Mouse (Mus musculus): Measurements from ENCODE around the gene Dcbld1. TPM values are rescaled to one million over a fixed set of nuclear protein-coding genes. Genes with fewer than 3 reads are reported as not detected.
"Not testable (repeated sequence)": the region's sequence is repeated elsewhere in the genome, so short reads cannot be mapped to it uniquely, and the experiment has no call there.

Gene Dcbld1
- total and polyA plus RNA-seq, 3 experiments, result under 0.01 TPM; not detected in 2

DNA sequence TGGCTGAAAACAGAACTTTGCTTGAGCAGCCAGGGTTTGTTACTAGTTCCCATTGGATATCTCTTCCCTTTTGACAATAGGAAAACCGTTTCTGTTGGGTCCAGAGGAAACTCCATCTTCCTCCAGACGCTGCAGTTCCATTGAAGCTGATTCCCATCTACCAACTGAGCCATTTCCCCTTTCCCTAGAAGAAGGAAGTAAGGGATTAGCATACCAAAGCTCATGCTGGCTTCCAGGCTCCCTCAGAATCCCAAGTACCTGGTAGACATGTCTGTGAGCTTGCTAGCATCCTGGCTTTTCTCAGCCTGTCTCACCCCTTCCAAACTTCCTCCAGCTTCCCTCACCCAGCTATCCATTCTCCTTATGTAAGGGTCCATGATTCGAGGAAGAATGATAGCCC, 45.4 kb downstream of the Dcbld1 start:
- Histone ChIP-seq H3K4me1 (ENCODE audit: insufficient read depth, low read depth, low read length) (no peaks in the 10 kb centered on the region), H3K27me3 (ENCODE audit: insufficient read depth, low read length) (no peaks in the 10 kb centered on the region), H3K4me3 (ENCODE audit: low read depth, low read length) (no peak overlapping the region), H3K9me3 (replicated peaks) (no peaks in the 10 kb centered on the region), H3K36me3 (replicated peaks) (no peaks in the 10 kb centered on the region)
- no peak for ATAC-seq (ENCODE audit: extremely low read depth, insufficient number of reproducible peaks, low FRiP score, poor library complexity, severe bottlenecking)
- no peak for DNase-seq (ENCODE audit: low spot score)
- no peak for TF ChIP-seq POLR2AphosphoS5 (IDR thresholded peaks at IDR 0.05; ENCODE audit: insufficient replicate concordance, low read depth, low read length)

DNA sequence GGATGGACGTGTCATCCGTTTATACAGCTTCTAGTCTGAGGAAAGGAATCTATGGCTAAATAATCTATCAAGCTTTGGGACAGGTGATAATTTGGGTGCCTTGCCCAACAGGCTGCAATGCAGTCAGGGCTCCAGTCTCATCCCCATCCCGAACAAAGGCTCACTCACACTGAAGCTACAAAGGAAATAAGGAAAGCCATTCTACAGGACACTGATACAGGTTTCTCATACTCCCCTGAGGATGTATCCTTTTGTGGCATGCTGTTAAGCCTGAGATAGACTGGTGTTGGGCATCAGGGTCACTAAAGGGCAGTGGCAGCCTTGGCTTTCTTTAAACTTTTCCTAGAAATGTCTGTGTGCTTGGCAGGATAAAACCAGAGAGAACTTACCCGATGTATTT, 46.5 kb downstream of the Dcbld1 start:
- no peak for ATAC-seq (ENCODE audit: extremely low read depth, insufficient number of reproducible peaks, low FRiP score, poor library complexity, severe bottlenecking)
- no peak for TF ChIP-seq POLR2AphosphoS5 (IDR thresholded peaks at IDR 0.05; ENCODE audit: insufficient replicate concordance, low read depth, low read length)
- no peak for TF ChIP-seq TAL1 (conservative IDR thresholded peaks at IDR 0.05; ENCODE audit: low read depth, low read length)
- no peak for TF ChIP-seq GATA2 (IDR thresholded peaks at IDR 0.05; ENCODE audit: borderline replicate concordance, low read depth, low read length)
- TF ChIP-seq CTCF (IDR thresholded peaks at IDR 0.05; ENCODE audit: low read depth, low read length), result no peak
- Histone ChIP-seq H3K27me3 (ENCODE audit: insufficient read depth, low read length) (no peaks in the 10 kb centered on the region), H3K4me1 (ENCODE audit: insufficient read depth, low read depth, low read length) (no peaks in the 10 kb centered on the region), H3K4me3 (ENCODE audit: low read depth, low read length) (no peak overlapping the region), H3K36me3 (replicated peaks) (no peaks in the 10 kb centered on the region), H3K9me3 (replicated peaks) (no peaks in the 10 kb centered on the region)
- DNase-seq (ENCODE audit: low spot score), result no peak

DNA sequence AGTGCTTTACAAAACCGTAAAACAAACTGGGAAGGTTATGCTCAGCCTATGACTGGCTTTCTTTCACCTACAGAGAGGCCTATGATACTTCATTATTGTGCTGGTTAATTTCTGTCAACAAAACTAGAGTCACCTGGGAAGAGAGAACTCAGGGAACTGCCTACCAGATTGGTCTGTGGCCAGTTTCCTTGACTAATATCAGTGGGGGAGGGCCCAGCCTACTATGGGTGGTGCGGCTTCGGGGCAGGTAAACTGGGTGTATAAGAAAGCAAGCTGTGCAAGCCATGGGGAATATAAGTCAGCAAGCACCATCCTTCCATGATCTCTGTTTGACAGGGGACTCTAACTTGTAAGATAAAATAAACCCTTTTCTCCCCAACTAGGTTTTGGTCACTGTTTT, 47.2 kb downstream of the Dcbld1 start:
- no peak overlapping the region for H3K4me3 ChIP-seq (ENCODE audit: low read depth, low read length)
- no peaks in the 10 kb centered on the region for H3K9me3 ChIP-seq (replicated peaks)
- TF ChIP-seq CTCF (IDR thresholded peaks at IDR 0.05; ENCODE audit: low read depth, low read length) (no peak), GATA1 (IDR thresholded peaks at IDR 0.05; ENCODE audit: borderline replicate concordance, low read length) (no peak), TAL1 (conservative IDR thresholded peaks at IDR 0.05; ENCODE audit: low read depth, low read length) (no peak), POLR2AphosphoS5 (IDR thresholded peaks at IDR 0.05; ENCODE audit: insufficient replicate concordance, low read depth, low read length) (no peak), GATA2 (IDR thresholded peaks at IDR 0.05; ENCODE audit: borderline replicate concordance, low read depth, low read length) (no peak)
- ATAC-seq (ENCODE audit: extremely low read depth, insufficient number of reproducible peaks, low FRiP score, poor library complexity, severe bottlenecking), result no peak
- H3K4me1 ChIP-seq (ENCODE audit: insufficient read depth, low read depth, low read length), result no peaks in the 10 kb centered on the region
- no peak for DNase-seq (ENCODE audit: low spot score)
- no peaks in the 10 kb centered on the region for H3K36me3 ChIP-seq (replicated peaks)
- H3K27me3 ChIP-seq (ENCODE audit: insufficient read depth, low read length), result no peaks in the 10 kb centered on the region

DNA sequence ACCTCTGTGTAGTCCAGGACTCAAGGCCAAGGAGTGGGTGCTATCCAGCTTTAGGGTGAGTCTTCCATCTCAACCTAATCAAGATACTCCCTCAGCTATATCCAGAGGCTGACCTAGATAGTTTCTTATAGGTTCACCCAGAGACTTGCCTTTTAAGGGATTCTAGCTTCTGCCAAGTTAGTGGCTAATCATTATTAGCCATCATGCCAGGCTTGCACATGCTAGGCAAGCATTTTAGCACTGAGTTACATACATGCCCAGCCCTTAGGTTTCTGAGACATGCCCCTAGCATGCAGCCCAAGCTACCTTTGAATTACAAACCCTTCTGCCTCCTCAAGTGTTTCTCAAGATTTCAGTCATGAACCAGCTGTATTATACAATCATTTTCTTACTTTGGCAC, 47.9 kb downstream of the Dcbld1 start:
- H3K4me1 ChIP-seq (ENCODE audit: insufficient read depth, low read depth, low read length), result no peaks in the 10 kb centered on the region
- H3K4me3 ChIP-seq (ENCODE audit: low read depth, low read length), result no peak overlapping the region
- no peaks in the 10 kb centered on the region for H3K36me3 ChIP-seq (replicated peaks)
- DNase-seq (ENCODE audit: low spot score) (no peak), ATAC-seq (ENCODE audit: extremely low read depth, insufficient number of reproducible peaks, low FRiP score, poor library complexity, severe bottlenecking) (no peak)
- no peaks in the 10 kb centered on the region for H3K27me3 ChIP-seq (ENCODE audit: insufficient read depth, low read length)
- H3K9me3 ChIP-seq (replicated peaks), result no peaks in the 10 kb centered on the region
- TF ChIP-seq GATA2 (IDR thresholded peaks at IDR 0.05; ENCODE audit: borderline replicate concordance, low read depth, low read length) (no peak), GATA1 (IDR thresholded peaks at IDR 0.05; ENCODE audit: borderline replicate concordance, low read length) (no peak), CTCF (IDR thresholded peaks at IDR 0.05; ENCODE audit: low read depth, low read length) (no peak), POLR2AphosphoS5 (IDR thresholded peaks at IDR 0.05; ENCODE audit: insufficient replicate concordance, low read depth, low read length) (no peak), TAL1 (conservative IDR thresholded peaks at IDR 0.05; ENCODE audit: low read depth, low read length) (no peak)

DNA sequence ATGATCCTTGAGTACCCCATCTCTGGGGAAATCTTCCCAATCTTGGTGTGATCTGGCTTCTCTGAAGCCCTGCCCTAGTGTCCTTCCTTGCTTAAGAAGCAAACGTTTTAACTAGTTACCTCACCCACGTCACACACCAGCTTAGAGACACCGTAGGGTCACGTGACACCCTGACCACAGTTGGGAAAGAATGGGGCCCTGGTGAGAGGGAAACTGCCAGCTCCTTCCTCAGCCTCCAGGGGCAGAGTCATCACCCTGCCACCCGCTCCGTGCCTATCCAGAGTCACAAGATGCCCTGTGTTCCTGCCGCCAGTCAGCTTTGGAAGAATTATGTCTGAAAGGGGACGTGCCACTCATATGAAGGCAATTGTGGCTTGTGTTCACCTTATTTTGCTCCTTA, 51.2 kb downstream of the Dcbld1 start:
- Histone ChIP-seq H3K4me1 (ENCODE audit: insufficient read depth, low read depth, low read length) (no peaks in the 10 kb centered on the region), H3K9me3 (replicated peaks) (no peaks in the 10 kb centered on the region), H3K4me3 (ENCODE audit: low read depth, low read length) (no peak overlapping the region), H3K27me3 (ENCODE audit: insufficient read depth, low read length) (no peaks in the 10 kb centered on the region), H3K36me3 (replicated peaks) (no peaks in the 10 kb centered on the region)
- no peak for ATAC-seq (ENCODE audit: extremely low read depth, insufficient number of reproducible peaks, low FRiP score, poor library complexity, severe bottlenecking)
- DNase-seq (ENCODE audit: low spot score), result no peak
- no peak for TF ChIP-seq GATA2 (IDR thresholded peaks at IDR 0.05; ENCODE audit: borderline replicate concordance, low read depth, low read length)
- TF ChIP-seq CTCF (IDR thresholded peaks at IDR 0.05; ENCODE audit: low read depth, low read length), result no peak
- no peak for TF ChIP-seq TAL1 (conservative IDR thresholded peaks at IDR 0.05; ENCODE audit: low read depth, low read length)
- no peak for TF ChIP-seq POLR2AphosphoS5 (IDR thresholded peaks at IDR 0.05; ENCODE audit: insufficient replicate concordance, low read depth, low read length)
- TF ChIP-seq GATA1 (IDR thresholded peaks at IDR 0.05; ENCODE audit: borderline replicate concordance, low read length), result no peak

DNA sequence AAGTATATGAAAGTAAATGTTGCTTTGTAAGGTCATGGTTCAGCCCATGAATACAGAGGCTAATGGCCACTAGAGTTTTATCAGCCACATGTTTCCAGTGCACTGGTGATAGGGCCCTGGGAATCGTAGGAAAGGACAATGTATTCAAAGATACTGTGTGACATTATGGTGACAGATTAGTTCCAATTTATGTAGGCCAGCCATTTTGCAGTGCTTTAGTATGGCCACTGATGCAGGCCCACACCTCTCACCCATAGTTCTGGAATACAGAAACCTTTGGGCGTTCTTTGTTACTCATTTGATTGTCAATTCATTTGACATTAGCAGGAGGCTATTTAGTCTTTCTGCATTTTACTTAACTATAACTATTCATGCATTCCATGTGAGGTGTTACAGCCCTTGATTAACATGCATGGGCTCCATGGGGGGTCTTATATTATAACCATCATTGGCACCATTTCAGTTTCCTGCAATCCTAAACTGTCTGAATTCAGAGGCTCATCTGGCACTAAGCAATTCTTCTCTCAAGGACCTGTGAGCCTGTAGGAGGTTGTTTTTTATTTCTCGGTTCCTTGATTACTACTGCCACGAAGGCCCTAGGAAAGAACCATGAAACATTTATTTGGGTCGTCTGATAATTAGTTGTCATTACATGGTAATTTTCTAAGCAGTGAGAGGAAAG, 54.6 kb downstream of the Dcbld1 start:
- Histone ChIP-seq H3K4me3 (ENCODE audit: low read depth, low read length) (no peak overlapping the region), H3K36me3 (replicated peaks) (no peaks in the 10 kb centered on the region), H3K4me1 (ENCODE audit: insufficient read depth, low read depth, low read length) (no peaks in the 10 kb centered on the region), H3K9me3 (replicated peaks) (no peaks in the 10 kb centered on the region), H3K27me3 (ENCODE audit: insufficient read depth, low read length) (no peaks in the 10 kb centered on the region)
- ATAC-seq (ENCODE audit: extremely low read depth, insufficient number of reproducible peaks, low FRiP score, poor library complexity, severe bottlenecking) (no peak), DNase-seq (ENCODE audit: low spot score) (no peak)
- TF ChIP-seq POLR2AphosphoS5 (IDR thresholded peaks at IDR 0.05; ENCODE audit: insufficient replicate concordance, low read depth, low read length), result no peak

DNA sequence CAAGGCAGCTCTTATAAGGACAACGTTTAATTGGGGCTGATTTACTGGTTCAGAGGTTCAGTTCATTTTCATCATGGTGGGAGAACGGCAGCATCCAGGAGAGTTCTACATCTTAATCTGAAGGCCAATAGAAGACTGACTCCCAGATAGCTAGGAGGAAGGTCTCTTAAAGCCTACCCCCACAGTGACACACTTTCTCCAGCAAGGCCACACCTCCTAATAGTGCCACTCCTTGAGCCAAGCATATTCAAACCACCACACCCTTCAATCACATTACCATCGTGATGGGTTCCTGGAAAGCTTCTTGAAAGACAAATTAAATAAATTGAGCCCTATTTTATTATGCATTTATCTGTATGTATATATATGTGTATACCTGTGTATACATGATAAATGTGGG, 55.8 kb downstream of the Dcbld1 start:
- Histone ChIP-seq H3K4me1 (ENCODE audit: insufficient read depth, low read depth, low read length) (no peaks in the 10 kb centered on the region), H3K27me3 (ENCODE audit: insufficient read depth, low read length) (no peaks in the 10 kb centered on the region), H3K4me3 (ENCODE audit: low read depth, low read length) (no peak overlapping the region), H3K9me3 (replicated peaks) (no peaks in the 10 kb centered on the region), H3K36me3 (replicated peaks) (no peaks in the 10 kb centered on the region)
- ATAC-seq (ENCODE audit: extremely low read depth, insufficient number of reproducible peaks, low FRiP score, poor library complexity, severe bottlenecking) (no peak), DNase-seq (ENCODE audit: low spot score) (no peak)
- TF ChIP-seq GATA2 (IDR thresholded peaks at IDR 0.05; ENCODE audit: borderline replicate concordance, low read depth, low read length) (no peak), POLR2AphosphoS5 (IDR thresholded peaks at IDR 0.05; ENCODE audit: insufficient replicate concordance, low read depth, low read length) (no peak), CTCF (IDR thresholded peaks at IDR 0.05; ENCODE audit: low read depth, low read length) (no peak), GATA1 (IDR thresholded peaks at IDR 0.05; ENCODE audit: borderline replicate concordance, low read length) (no peak), TAL1 (conservative IDR thresholded peaks at IDR 0.05; ENCODE audit: low read depth, low read length) (no peak)

DNA sequence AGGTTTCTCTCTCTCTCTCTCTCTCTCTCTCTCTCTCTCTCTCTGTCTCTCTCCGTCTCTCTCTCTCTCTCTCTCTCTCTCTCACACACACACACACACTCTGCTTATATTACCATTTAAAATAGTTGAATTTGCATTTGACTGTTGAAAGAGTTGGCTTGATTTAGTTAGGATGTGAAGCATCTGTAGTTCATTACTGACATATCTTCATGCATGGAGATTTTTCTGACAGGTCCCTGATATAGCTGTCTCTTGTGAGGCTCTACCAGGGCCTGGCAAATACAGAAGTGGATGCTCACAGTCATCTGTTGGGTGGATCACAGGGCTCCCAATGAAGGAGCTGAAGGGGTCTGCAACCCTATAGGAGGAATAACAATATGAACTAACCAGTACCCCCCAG, 59.0 kb downstream of the Dcbld1 start:
- DNase-seq (ENCODE audit: low spot score); ATAC-seq (ENCODE audit: extremely low read depth, insufficient number of reproducible peaks, low FRiP score, poor library complexity, severe bottlenecking); H3K36me3 ChIP-seq (replicated peaks); H3K4me1 ChIP-seq (ENCODE audit: insufficient read depth, low read depth, low read length); H3K4me3 ChIP-seq (ENCODE audit: low read depth, low read length); H3K27me3 ChIP-seq (ENCODE audit: insufficient read depth, low read length); H3K9me3 ChIP-seq (replicated peaks): not testable (repeated sequence)
